Mouse (Mus musculus): ENCODE data around the gene Zfp628.

DNA sequence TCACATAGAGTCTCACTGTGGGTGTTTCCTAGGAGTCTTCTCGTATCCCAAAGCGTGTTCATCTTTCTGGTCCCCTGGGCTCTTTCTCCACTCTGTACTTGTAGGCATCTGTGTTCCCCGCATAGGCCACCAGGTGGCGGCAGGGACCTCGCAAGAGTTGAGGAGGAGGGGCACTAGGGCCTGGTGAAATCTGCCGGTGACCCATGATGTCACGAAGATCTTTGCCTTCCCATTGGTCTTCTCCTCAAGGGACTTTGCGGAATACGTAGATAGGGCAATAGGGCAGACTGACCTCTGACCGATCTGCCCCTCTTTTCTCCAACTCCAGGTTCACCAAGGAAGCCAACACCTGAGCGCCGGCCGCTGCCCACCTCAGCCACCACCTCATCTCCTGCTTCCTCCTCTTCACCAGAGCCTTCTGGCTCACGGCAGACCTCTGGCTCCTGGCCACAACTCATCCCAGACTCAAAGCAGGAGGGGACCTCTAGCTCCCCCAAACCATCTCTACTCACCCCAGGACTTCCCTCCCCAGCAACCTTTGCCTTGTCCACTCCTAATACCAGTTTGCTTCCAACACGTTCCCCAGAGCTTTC, 28.3 kb downstream of the Zfp628 start:
- TF ChIP-seq CTCF (IDR thresholded peaks at IDR 0.05) (no peak; the same call in 1 of the 2 replicates), POLR2A (IDR thresholded peaks at IDR 0.05; ENCODE audit: insufficient read depth, low read depth, low read length) (no peak), EP300 (IDR thresholded peaks at IDR 0.05; ENCODE audit: insufficient read depth, low read depth, low read length) (peak; percentile 90)

Data from heart, adult 2 months (tissue).